Mouse (Mus musculus) brown adipose tissue, adult 24 weeks (tissue): ENCODE data around the gene Tceal9. TPM values are rescaled to one million over a fixed set of nuclear protein-coding genes. Genes with fewer than 3 reads are reported as not detected.
"Not testable (repeated sequence)": the region's sequence is repeated elsewhere in the genome, so short reads cannot be mapped to it uniquely, and the experiment has no call there.

Experiments used
- H3K27ac ChIP-seq: fragments of 200-500 bp; replicated peaks from 2 replicates; pipeline ENCODE4 v1.5.1; 2012; ENCODE audit warnings: low read depth, mild to moderate bottlenecking, low read length
- H3K4me1 ChIP-seq: fragments of 200-500 bp; 2 replicates; pipeline ENCODE4 v1.6.1; 2012; ENCODE audit warnings: low read length, mixed read lengths; ENCODE audit not compliant: control insufficient read depth, insufficient read depth, insufficient read length
- H3K4me3 ChIP-seq: fragments of 200-500 bp; 2 replicates; pipeline ENCODE4 v1.5.1; 2012; ENCODE audit warnings: low read depth, mild to moderate bottlenecking, low read length, moderate library complexity; ENCODE audit not compliant: insufficient read depth
- polyA plus RNA-seq: library from polyadenylated mRNA; stranded (reverse); fragments of >200 nt; gene quantifications from 2 replicates; pipeline ENCODE4 v1.2.4, GENCODE M21; 2012; ENCODE audit not compliant: missing spikeins, insufficient read depth, insufficient read length

Gene Tceal9
- polyA plus RNA-seq: 34.5 and 40.6 TPM in 2 replicates

GRCm38 (mm10) chrX:136244574-136245229 lies at the start of gene Tceal9:
Tceal9 (plus strand) TSS chrX:136245079.
- no peak within 1 kb of the TSS; the same call in 1 of the 2 replicates for H3K27ac ChIP-seq
- H3K4me3 ChIP-seq: peak within 1 kb of the TSS; percentile 88
- no peaks in the 10 kb centered on the region for H3K4me1 ChIP-seq

GRCm38 (mm10) chrX:136195193-136195944 lies 49.5 kb upstream of the Tceal9 start:
- Histone ChIP-seq H3K27ac (no peak overlapping the region), H3K4me3 (no peak overlapping the region), H3K4me1 (no peaks in the 10 kb centered on the region)

GRCm38 (mm10) chrX:136196873-136197272 lies 48.0 kb upstream of the Tceal9 start:
- H3K4me1 ChIP-seq: no peaks in the 10 kb centered on the region
- no peak overlapping the region for H3K4me3 ChIP-seq
- no peak overlapping the region for H3K27ac ChIP-seq

GRCm38 (mm10) chrX:136203257-136203656 lies 41.6 kb upstream of the Tceal9 start:
- peaks cover 4% of the 10 kb centered on the region for H3K4me1 ChIP-seq
- peak overlapping the region; percentile 43 for H3K4me3 ChIP-seq
- no peak overlapping the region for H3K27ac ChIP-seq

GRCm38 (mm10) chrX:136203664-136204066 lies 41.2 kb upstream of the Tceal9 start, which contains the start of gene Tceal5:
Tceal5 (minus strand) TSS chrX:136203876.
- Histone ChIP-seq H3K4me3 (peak within 1 kb of the TSS; percentile 43), H3K27ac (no peak within 1 kb of the TSS), H3K4me1 (peaks cover 4% of the 10 kb centered on the region)

DNA sequence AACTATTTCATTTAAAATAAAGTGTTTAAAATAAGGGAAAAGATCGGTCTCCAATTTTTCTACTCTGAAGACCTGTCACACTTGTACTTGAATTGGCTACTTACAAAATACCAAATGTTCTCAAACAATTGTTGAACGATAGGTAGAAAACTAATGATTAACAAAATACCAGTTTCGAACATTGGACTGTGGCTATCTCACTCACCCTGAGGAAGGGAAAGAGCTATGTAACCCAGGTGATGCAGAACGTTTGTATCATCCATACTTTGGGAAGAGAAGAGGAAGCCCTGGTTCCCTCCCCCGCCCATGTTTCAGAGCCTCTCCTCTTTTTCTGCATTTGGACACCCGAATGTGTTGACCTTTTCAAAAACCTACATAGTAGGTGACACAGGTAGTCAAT lies 40.5 kb upstream of the Tceal9 start:
- H3K4me1 ChIP-seq: peaks cover 4% of the 10 kb centered on the region

GRCm38 (mm10) chrX:136213396-136213795 lies 31.5 kb upstream of the Tceal9 start:
- H3K4me3 ChIP-seq: no peak overlapping the region
- no peak overlapping the region for H3K27ac ChIP-seq
- no peaks in the 10 kb centered on the region for H3K4me1 ChIP-seq

More for the DNA sequence above, 40.5 kb upstream of the Tceal9 start:
- Histone ChIP-seq H3K4me3 (no peak overlapping the region), H3K27ac (no peak overlapping the region)

DNA sequence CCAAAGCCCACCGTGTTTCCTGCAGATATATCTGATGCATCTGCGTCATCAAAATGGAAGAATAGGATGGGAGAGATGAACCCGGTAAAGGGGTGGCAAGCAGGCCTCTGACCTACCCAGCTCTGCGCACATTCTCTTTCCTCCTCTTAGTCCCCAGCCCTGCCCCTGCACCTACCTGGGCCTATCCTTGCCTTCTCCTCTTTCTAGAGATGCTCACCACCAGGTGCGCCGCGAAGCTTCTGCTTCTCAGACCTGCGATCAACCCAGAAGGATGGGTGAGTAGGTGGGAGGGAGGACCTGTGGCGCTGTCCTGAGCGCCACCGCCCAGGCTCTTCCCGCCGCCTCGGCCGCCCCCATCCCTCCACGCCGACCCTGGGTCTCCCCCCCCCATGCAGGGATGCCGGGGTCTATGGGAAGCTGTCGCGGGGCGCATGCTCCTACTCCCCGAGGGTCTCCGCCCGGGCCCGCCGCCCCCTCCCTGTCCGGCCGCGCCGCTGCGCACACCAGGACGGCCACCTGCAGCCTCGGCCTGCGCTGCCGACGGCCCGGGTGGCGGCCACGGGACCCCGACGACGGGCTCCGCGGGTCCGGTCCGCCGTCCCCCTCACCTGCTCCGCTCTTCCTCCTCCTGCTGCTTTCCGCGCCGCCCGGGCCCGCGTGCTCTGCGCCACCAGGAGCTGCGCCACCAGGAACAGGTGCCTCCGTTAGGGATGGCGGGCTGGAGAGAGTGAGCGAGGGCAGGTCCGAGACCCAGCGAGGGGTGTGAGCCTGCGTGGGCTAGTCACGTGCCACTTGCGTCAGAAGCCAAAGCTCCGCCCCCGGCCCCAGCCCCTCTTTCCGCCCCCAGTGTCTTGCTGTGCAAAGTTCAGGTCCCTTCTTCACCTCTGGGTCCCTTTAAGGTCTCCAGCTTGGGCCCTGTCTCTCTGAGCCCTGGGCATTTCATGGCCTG lies 29.9 kb upstream of the Tceal9 start, which contains the start of the genes Tceal7 and Bex1:
Tceal7 (plus strand) TSS at position 51 of the 949 bp plus-strand sequence.
Bex1 (minus strand) TSS at position 785 of the 949 bp plus-strand sequence.
- not testable (repeated sequence) for H3K4me3 ChIP-seq, H3K27ac ChIP-seq, H3K4me1 ChIP-seq

GRCm38 (mm10) chrX:136216303-136216702 lies 28.6 kb upstream of the Tceal9 start:
- Histone ChIP-seq H3K27ac (no peak overlapping the region), H3K4me1 (no peaks in the 10 kb centered on the region), H3K4me3 (no peak overlapping the region)

DNA sequence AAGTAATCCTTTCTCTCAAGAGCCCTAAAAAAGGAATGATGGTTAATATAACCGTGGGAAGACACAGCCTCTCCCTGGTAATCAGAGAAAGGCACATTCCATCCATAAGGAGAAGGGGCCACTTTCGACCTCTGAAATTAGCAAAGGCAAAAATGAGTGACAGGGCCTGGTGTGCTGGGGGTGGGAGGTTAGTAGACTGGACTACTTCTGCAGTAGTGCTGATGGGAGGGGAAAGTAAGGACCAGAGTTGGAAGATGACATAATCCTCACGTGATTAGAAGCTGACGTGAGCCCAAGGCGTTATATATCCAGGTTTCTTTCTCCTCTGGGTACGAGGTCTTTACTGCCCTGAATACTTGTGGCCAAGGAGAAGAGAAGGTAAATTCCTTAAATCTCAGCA lies 21.2 kb upstream of the Tceal9 start:
- Histone ChIP-seq H3K27ac (no peak overlapping the region), H3K4me3 (no peak overlapping the region), H3K4me1 (no peaks in the 10 kb centered on the region)

DNA sequence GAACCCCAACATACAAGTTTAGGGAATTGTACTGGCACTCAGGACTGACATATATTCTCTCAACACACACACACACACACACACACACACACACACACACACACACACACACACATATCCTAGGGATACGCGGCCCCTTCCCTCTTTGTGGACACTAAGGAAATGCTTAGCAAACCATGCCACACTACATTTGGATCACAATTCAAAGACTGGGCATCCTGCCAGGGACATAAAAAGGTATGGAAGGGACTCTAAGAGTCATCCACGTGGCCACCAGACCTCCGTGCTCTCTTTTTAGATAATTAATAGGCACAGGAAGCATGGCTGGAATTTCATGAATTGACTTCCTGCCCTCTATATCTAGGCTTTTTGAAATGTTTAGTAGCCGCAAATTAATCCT lies 17.1 kb upstream of the Tceal9 start:
- Histone ChIP-seq H3K27ac (no peak overlapping the region), H3K4me1 (no peaks in the 10 kb centered on the region), H3K4me3 (no peak overlapping the region)

GRCm38 (mm10) chrX:136238118-136238517 lies 6.8 kb upstream of the Tceal9 start:
- Histone ChIP-seq H3K4me1 (no peaks in the 10 kb centered on the region), H3K27ac (no peak overlapping the region), H3K4me3 (no peak overlapping the region)

GRCm38 (mm10) chrX:136243181-136243580 lies 1.7 kb upstream of the Tceal9 start:
- Histone ChIP-seq H3K27ac (no peak overlapping the region), H3K4me1 (no peaks in the 10 kb centered on the region), H3K4me3 (no peak overlapping the region)

DNA sequence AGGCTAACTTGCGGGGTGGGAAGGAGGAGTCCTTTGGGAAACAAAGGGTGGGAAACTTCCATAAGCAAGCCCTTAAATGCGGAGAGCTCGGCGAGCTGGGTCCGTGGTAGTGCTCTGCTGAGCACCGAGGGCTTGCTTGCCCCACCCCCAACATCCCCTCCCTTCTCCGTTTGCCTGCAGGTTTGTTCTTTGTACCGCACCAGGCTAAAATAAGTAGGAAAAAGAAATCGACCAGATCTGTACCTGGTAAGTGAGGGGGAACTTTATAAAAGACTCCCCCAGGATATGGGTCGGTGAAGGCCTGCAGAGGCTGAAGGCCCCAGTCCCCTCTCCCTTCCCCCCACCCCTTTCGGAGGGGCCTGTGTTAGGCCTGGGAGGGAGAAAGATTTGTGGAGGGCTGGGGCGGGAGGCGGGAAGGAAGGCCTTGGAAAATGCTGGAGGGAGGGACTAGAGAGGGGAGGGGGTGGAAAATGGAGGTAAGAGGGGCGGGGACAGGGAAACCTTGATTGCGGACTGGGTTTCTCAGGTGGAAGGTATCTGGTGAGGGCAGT lies 717 bp downstream of the Tceal9 start:
- no peaks in the 10 kb centered on the region for H3K4me1 ChIP-seq
- H3K4me3 ChIP-seq: peak overlapping the region; percentile 88
- no peak overlapping the region; the same call in 1 of the 2 replicates for H3K27ac ChIP-seq
